ENCODE assay signal across 10 mouse cellular contexts in the genomic region with DNA sequence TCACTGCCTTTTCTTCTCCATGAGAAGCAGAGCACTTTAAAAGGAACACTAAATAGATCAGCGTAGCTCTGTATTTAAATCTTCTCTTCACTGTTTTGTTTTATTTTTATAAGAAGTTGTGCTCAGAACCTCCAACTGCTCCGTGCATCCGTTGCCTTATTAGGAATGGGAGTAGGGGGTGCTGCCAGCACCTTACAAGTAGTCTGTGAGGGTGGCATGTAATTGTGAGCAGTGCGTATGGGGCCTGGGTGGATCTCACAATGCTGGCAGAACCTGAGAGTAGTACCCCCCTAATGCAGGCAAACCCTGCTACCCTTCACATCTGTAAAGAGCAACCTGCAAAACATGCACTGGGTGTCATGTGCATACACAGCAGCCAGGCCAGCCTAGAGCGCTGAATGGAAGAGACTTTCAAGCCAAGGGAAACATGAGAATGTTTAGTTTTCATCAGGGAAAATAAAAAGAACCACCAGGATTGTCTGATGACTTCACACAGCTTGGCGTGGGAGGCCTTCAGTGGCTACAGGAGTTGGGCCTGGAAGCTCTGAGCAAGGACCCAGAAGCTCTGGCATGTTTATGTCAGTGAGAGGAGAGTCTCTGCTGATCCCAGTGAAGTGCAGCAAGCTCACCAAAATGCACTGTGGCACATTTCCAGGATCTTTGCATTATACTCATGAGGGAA.
DNase-seq lines count a peak whose midpoint lies in the region; ATAC-seq lines count a peak whose summit lies in the region.
"Had no signal": no experiment of that assay in that cellular context is flagged by ENCODE, and none has a peak within 500 bp of the region (broad histone marks: within the 10 kb centered on the region; RNA-seq: fewer than 3 reads in every experiment).

No protein-coding gene starts in this region.

- peak overlapping the region; percentile 51 for H3K27ac ChIP-seq in heart, embryonic 13.5 days (replicated peaks)
- H3K27ac ChIP-seq in forebrain, embryonic 11.5 days (ENCODE audit: low read depth, low read length) = no peak overlapping the region
- H3K27ac ChIP-seq: left cerebral cortex, adult 2 months; midbrain, embryonic 15.5 days had no signal

- H3K36me3 ChIP-seq in heart, embryonic 13.5 days = no peaks in the 10 kb centered on the region
- H3K36me3 ChIP-seq in forebrain, embryonic 11.5 days (ENCODE audit: control insufficient read depth, insufficient read depth, low read length) = no peaks in the 10 kb centered on the region
- H3K36me3 ChIP-seq: midbrain, embryonic 15.5 days had no signal

- intact Hi-C loops in left cerebral cortex, postnatal 14 days (cut with DNase I) = no loop called here

- H3K27me3 ChIP-seq in heart, embryonic 13.5 days (replicated peaks) = no peaks in the 10 kb centered on the region
- no peaks in the 10 kb centered on the region for H3K27me3 ChIP-seq in forebrain, embryonic 11.5 days (ENCODE audit: control insufficient read depth, insufficient read depth, low read length)
- H3K27me3 ChIP-seq: midbrain, embryonic 15.5 days had no signal

- peak; percentile 31; the same call in 1 of the 2 replicates for ATAC-seq in heart, embryonic 13.5 days (ENCODE audit: extremely low read depth, insufficient number of reproducible peaks, low FRiP score, low TSS enrichment)
- no peak for ATAC-seq in forebrain, embryonic 11.5 days (replicated peaks; ENCODE audit: low FRiP score)
- ATAC-seq: midbrain, embryonic 15.5 days had no signal

- H3K9me3 ChIP-seq in heart, embryonic 13.5 days = no peaks in the 10 kb centered on the region
- no peaks in the 10 kb centered on the region for H3K9me3 ChIP-seq in forebrain, embryonic 11.5 days (ENCODE audit: control insufficient read depth, low read length)
- H3K9me3 ChIP-seq: midbrain, embryonic 15.5 days had no signal

- H3K4me3 ChIP-seq in heart, embryonic 13.5 days = no peak overlapping the region
- no peak overlapping the region for H3K4me3 ChIP-seq in forebrain, embryonic 11.5 days (ENCODE audit: low read depth, low read length)
- H3K4me3 ChIP-seq: left cerebral cortex, adult 2 months; midbrain, embryonic 15.5 days had no signal

- H3K4me1 ChIP-seq in heart, embryonic 13.5 days = peaks cover 15% of the 10 kb centered on the region
- no peaks in the 10 kb centered on the region for H3K4me1 ChIP-seq in forebrain, embryonic 11.5 days (replicated peaks; ENCODE audit: control insufficient read depth, insufficient read depth, low read length)
- H3K4me1 ChIP-seq: midbrain, embryonic 15.5 days had no signal

- peak; percentile 10 for DNase-seq in ovary, postnatal 36 days (ENCODE audit: low spot score)
- DNase-seq in ovary, adult 18-20 months (ENCODE audit: low spot score) = no peak
- peak; percentile 9 for DNase-seq in left cerebral cortex, postnatal 14 days (ENCODE audit: low spot score in 2 of 2)
- DNase-seq in forebrain, embryonic 11.5 days (ENCODE audit: low spot score) = no peak
- no peak for DNase-seq in adrenal gland, adult 2 months
- no peak for DNase-seq in layer of hippocampus, adult 8-10 months (ENCODE audit: low spot score in 2 of 2)
- DNase-seq: cerebellum, postnatal 14 days had no signal

- 54% methylated on average over 6 of the region's 6 CpGs for WGBS in heart, embryonic 13.5 days
- 87% methylated on average over 6 of the region's 6 CpGs for WGBS in forebrain, embryonic 11.5 days

- H3K9ac ChIP-seq in heart, embryonic 13.5 days = no peak overlapping the region
- no peak overlapping the region for H3K9ac ChIP-seq in forebrain, embryonic 11.5 days (ENCODE audit: low read length)
- H3K9ac ChIP-seq: midbrain, embryonic 15.5 days had no signal

- no peak overlapping the region for H3K4me2 ChIP-seq in heart, embryonic 13.5 days
- H3K4me2 ChIP-seq in forebrain, embryonic 11.5 days (ENCODE audit: low read depth, low read length, severe bottlenecking) = no peak overlapping the region
- H3K4me2 ChIP-seq: midbrain, embryonic 15.5 days had no signal

Comparison
In these comparisons a context has a peak if more than half of its experiments do, and no peak if none do; other contexts are left out.
1. DNase-seq: peak in ovary, postnatal 36 days (single experiment) and left cerebral cortex, postnatal 14 days (2 of 2); none in ovary, adult 18-20 months (single experiment), forebrain, embryonic 11.5 days (single experiment), adrenal gland, adult 2 months (single experiment) and layer of hippocampus, adult 8-10 months (0 of 2).